In genomic region chr5:72957281-72957680, GRCm38 (mm10) we compare ENCODE assay signal across 43 mouse cellular contexts. TPM values are rescaled to one million over a fixed set of nuclear protein-coding genes. Genes with fewer than 3 reads are reported as not detected.
"Had no signal": no experiment of that assay in that cellular context is flagged by ENCODE, and none has a peak within 500 bp of the region (broad histone marks: within the 10 kb centered on the region; RNA-seq: fewer than 3 reads in every experiment).

No protein-coding gene starts in this region.

- DNase-seq: gastrocnemius, postnatal 14 days; gastrocnemius, postnatal 36 days; heart, adult 11 months; heart, adult 2 months; heart, postnatal 14 days; heart, postnatal 36 days; kidney, adult 18-20 months; kidney, adult 8-10 months; kidney, postnatal 14 days; kidney, postnatal 36 days; layer of hippocampus, adult 9-11 months; layer of hippocampus, postnatal 36 days; left cerebral cortex, postnatal 4 days; liver, embryonic 13.5 days had no signal

- H3K9me3 ChIP-seq: heart, embryonic 13.5 days; heart, embryonic 15.5 days; hindbrain, embryonic 13.5 days; hindbrain, embryonic 15.5 days; intestine, embryonic 15.5 days; limb, embryonic 13.5 days; limb, embryonic 15.5 days; liver, embryonic 13.5 days; liver, embryonic 15.5 days had no signal

- H3K27me3 ChIP-seq: heart, embryonic 13.5 days; heart, embryonic 15.5 days; hindbrain, embryonic 13.5 days; hindbrain, embryonic 15.5 days; intestine, embryonic 15.5 days; limb, embryonic 13.5 days; limb, embryonic 15.5 days; liver, embryonic 13.5 days; liver, embryonic 15.5 days had no signal

- H3K4me3 ChIP-seq: heart, adult 2 months; heart, embryonic 13.5 days; heart, embryonic 15.5 days; hindbrain, embryonic 13.5 days; hindbrain, embryonic 15.5 days; intestine, embryonic 15.5 days; limb, embryonic 13.5 days; limb, embryonic 15.5 days; liver, embryonic 13.5 days; liver, embryonic 15.5 days had no signal

- H3K9ac ChIP-seq: heart, embryonic 13.5 days; heart, embryonic 15.5 days; hindbrain, embryonic 13.5 days; hindbrain, embryonic 15.5 days; intestine, embryonic 15.5 days; limb, embryonic 13.5 days; limb, embryonic 15.5 days; liver, embryonic 13.5 days; liver, embryonic 15.5 days had no signal

- H3K4me1 ChIP-seq: heart, embryonic 13.5 days; heart, embryonic 15.5 days; hindbrain, embryonic 13.5 days; hindbrain, embryonic 15.5 days; intestine, embryonic 15.5 days; limb, embryonic 13.5 days; limb, embryonic 15.5 days; liver, embryonic 13.5 days; liver, embryonic 15.5 days had no signal

- H3K4me2 ChIP-seq: heart, embryonic 11.5 days; heart, embryonic 13.5 days; heart, embryonic 15.5 days; hindbrain, embryonic 13.5 days; hindbrain, embryonic 15.5 days; intestine, embryonic 15.5 days; limb, embryonic 13.5 days; limb, embryonic 15.5 days; liver, embryonic 13.5 days; liver, embryonic 15.5 days had no signal

- H3K36me3 ChIP-seq: liver, embryonic 13.5 days had no signal

- H3K27ac ChIP-seq: heart, adult 2 months; heart, embryonic 13.5 days; heart, embryonic 15.5 days; hindbrain, embryonic 13.5 days; hindbrain, embryonic 15.5 days; hindbrain, postnatal 0 days; intestine, embryonic 15.5 days; kidney, postnatal 0 days; limb, embryonic 13.5 days; limb, embryonic 15.5 days; liver, embryonic 13.5 days; liver, embryonic 15.5 days had no signal

- ATAC-seq: hindbrain, postnatal 0 days; intestine, embryonic 15.5 days; intestine, postnatal 0 days had no signal

RNA-seq across cellular contexts. Expression of gene Gm10135, which starts 17.2 kb away (rescaled TPM):
- total RNA-seq: gastrocnemius, adult 18-20 months; gastrocnemius, adult 8-10 months; gastrocnemius, postnatal 14 days; gastrocnemius, postnatal 36 days; heart, adult 2 months; heart, postnatal 14 days; heart, postnatal 36 days; hematopoietic stem cell, adult 5-6 weeks; hindbrain, postnatal 0 days; layer of hippocampus, adult 18-20 months; layer of hippocampus, adult 8-10 months; layer of hippocampus, postnatal 14 days; layer of hippocampus, postnatal 36 days; left cerebral cortex, adult 18-20 months; left cerebral cortex, adult 8-10 months; left cerebral cortex, postnatal 10 days; left cerebral cortex, postnatal 25 days; left cerebral cortex, postnatal 4 days; liver, adult 2 months had no signal
- polyA plus RNA-seq: gonadal fat pad, adult 2 months; heart, adult 2 months; heart, embryonic 11.5 days; heart, embryonic 13.5 days; heart, embryonic 15.5 days; heart, postnatal 0 days; hindbrain, embryonic 11.5 days; hindbrain, embryonic 13.5 days; hindbrain, embryonic 15.5 days; hindbrain, postnatal 0 days; intestine, embryonic 15.5 days; intestine, postnatal 0 days; kidney, embryonic 14.5 days; kidney, postnatal 0 days; large intestine, adult 2 months; limb, embryonic 11.5 days; limb, embryonic 13.5 days; limb, embryonic 15.5 days; liver, adult 2 months; liver, embryonic 13.5 days; liver, embryonic 15.5 days had no signal

RNA-seq across cellular contexts. Expression of gene Slc10a4, which starts 49.4 kb away (rescaled TPM):
- total RNA-seq: gastrocnemius, adult 18-20 months; gastrocnemius, adult 8-10 months; gastrocnemius, postnatal 14 days; heart, postnatal 14 days; hematopoietic stem cell, adult 5-6 weeks; liver, adult 2 months had no signal
- polyA plus RNA-seq: liver, adult 2 months had no signal
